Mouse (Mus musculus) lung, embryonic 16.5 days (tissue): ENCODE measurements around the gene S100a11. TPM values are rescaled to one million over a fixed set of nuclear protein-coding genes. Genes with fewer than 3 reads are reported as not detected.
A peak's percentile ranks its signal among the peaks of the same experiment; 100 is the strongest.

Source experiments
- ATAC-seq: fragments of 200-750 bp; cut with Nextera tagmentation; 2 replicates; pipeline ENCODE4 v1.8.0; 2017; ENCODE audit warnings: low read depth, mild to moderate bottlenecking, moderate library complexity
- H3K27ac ChIP-seq: fragments of 300-500 bp; sonication (generic); 2 replicates; pipeline ENCODE4 v1.5.1; 2014; ENCODE audit warnings: mild to moderate bottlenecking, control low read depth, low read length
- H3K27me3 ChIP-seq: fragments of 300-500 bp; sonication (generic); 2 replicates; pipeline ENCODE4 v1.6.1; 2014; ENCODE audit warnings: low read depth, low read length, mixed read lengths; ENCODE audit not compliant: control insufficient read depth, insufficient read depth
- H3K36me3 ChIP-seq: fragments of 300-500 bp; sonication (generic); 2 replicates; pipeline ENCODE4 v1.6.1; 2014; ENCODE audit warnings: low read length; ENCODE audit not compliant: control insufficient read depth, insufficient read depth
- H3K4me1 ChIP-seq: fragments of 300-500 bp; sonication (generic); replicated peaks from 2 replicates; pipeline ENCODE4 v1.6.1; 2014; ENCODE audit warnings: low read length, mixed read lengths; ENCODE audit not compliant: control insufficient read depth, insufficient read depth
- H3K4me2 ChIP-seq: fragments of 300-500 bp; sonication (generic); 2 replicates; pipeline ENCODE4 v1.6.1; 2014; ENCODE audit warnings: low read depth, low read length, control low read depth
- H3K4me3 ChIP-seq: fragments of 300-500 bp; sonication (generic); 2 replicates; pipeline ENCODE4 v1.5.1; 2014; ENCODE audit warnings: mild to moderate bottlenecking, low read length, control low read depth
- H3K9ac ChIP-seq: fragments of 300-500 bp; sonication (generic); 2 replicates; pipeline ENCODE4 v1.6.1; 2014; ENCODE audit warnings: low read length, control low read depth
- H3K9me3 ChIP-seq: fragments of 300-500 bp; sonication (generic); 2 replicates; pipeline ENCODE4 v1.6.1; 2016; ENCODE audit warnings: low read length; ENCODE audit not compliant: control insufficient read depth
- WGBS: fragments of 180-500 bp; shearing (Covaris S2); extraction: QIAGEN DNeasy Blood & Tissue Kit; methylation state at CpG from one replicate; pipeline ENCODE4 v1.1.7; 2014; 5-methylcytosine and 5-hydroxymethylcytosine counted together
- polyA plus RNA-seq: library from polyadenylated mRNA; unstranded; fragments of >200 nt; fragmentation: Nextera tagmentation; extraction: Ambion mirVana; gene quantifications from 2 replicates; pipeline ENCODE4 v1.2.1, GENCODE M21; 2015

Gene S100a11
- polyA plus RNA-seq, 1 experiment from 2014 or later, result 1,592 TPM

DNA sequence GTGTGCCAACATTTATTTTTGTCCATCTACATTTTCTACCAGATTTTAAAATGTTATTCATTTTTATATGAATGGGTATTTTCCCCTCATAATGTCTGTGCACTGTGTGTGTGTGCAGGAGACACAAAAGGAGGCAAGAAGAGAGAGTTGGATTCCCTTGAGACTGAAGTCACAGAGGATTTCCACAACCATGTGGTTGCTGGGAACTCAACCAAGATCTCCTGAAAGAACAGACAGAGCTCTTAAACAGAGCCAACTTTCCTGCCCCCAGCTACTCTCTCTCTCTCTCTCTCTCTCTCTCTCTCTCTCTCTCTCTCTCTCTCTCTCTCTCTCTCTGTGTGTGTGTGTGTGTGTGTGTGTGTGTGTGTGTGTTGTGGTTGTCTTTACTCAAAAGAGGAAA is 21.2 kb upstream of the S100a11 start:
- no peak overlapping the region for H3K4me3 ChIP-seq
- H3K4me1 ChIP-seq, result no peaks in the 10 kb centered on the region
- H3K36me3 ChIP-seq, result no peaks in the 10 kb centered on the region
- H3K9ac ChIP-seq, result no peak overlapping the region
- no peak overlapping the region for H3K27ac ChIP-seq
- no peaks in the 10 kb centered on the region for H3K9me3 ChIP-seq
- no peak for ATAC-seq
- no peaks in the 10 kb centered on the region for H3K27me3 ChIP-seq
- H3K4me2 ChIP-seq, result no peak overlapping the region

DNA sequence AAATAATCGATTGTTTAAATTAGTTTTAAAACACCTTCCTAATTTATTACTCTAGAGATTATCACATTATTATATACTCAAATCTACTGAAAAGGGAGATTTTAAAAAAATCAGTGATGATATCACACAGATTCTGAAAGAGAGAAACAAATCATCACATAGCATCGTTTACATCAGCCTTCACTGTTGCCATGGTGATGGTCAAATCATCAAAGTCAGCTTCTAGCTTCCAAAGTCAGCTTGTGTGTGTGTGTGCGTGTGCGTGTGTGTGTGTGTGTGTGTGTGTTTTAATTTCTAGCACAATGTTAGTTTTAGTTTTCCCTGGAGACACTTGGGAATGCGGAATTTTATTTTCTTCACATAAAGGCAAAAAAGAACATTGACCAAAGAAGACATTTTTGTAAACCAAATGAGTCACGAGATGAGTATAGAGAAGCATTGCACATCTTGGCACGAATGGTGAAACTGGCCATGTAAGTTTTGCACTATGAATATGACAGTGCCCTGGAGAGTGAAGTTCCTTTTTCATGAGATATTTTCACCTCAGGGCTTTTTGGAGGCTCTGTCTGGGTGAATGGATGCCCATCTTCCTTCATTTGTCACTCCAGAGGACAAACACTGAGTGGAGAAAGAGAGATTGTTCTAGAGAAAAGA is 15.6 kb upstream of the S100a11 start:
- Histone ChIP-seq H3K4me1 (no peaks in the 10 kb centered on the region), H3K9ac (no peak overlapping the region), H3K27ac (no peak overlapping the region), H3K27me3 (no peaks in the 10 kb centered on the region), H3K4me3 (no peak overlapping the region), H3K9me3 (no peaks in the 10 kb centered on the region), H3K4me2 (no peak overlapping the region), H3K36me3 (no peaks in the 10 kb centered on the region)
- WGBS, result 78% methylated on average over 7 of the region's 7 CpGs
- no peak for ATAC-seq

DNA sequence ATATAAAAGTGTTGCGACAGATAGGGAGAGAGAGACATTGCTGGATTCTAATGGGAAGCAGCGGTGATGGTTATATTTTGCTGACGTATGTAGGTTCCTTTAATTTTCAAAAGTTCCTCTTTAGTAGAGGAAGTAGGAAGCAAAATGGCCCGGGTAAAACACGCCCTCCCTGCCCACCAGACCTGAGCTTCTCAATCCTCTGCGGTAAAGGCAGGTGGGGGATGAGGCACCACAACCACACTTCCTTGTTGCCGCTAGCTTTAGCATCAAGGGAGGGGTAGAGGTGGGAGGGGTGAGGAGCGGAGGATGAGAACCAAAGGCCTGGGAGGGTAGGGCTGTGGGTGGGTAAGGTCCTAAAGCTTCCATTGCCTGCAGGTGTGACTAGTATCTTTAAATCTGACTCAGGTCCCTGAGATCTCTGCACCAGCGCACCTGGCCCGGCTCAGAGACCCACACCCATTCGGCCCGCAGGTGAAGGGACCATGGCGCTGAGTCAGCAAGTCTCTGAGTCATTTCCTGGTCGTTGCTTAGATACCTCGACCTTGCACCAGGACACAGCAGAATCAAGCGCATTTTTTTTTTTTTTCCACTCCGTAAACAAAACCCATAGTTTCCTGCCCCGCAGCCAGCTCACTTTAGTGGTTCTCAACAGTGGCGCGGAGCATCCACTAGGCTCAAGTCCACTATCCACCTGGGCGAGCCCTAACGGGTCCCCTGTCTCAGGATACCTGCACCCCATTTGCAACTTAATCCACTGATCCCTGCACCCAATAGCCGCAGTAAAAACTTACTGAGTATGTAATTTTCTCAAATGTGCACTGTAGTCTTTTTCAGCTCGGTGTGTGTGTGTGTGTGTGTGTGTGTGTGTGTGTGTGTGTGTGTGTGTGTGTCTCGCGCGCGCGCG is 14.1 kb upstream of the S100a11 start:
- 21% methylated on average over 30 of the region's 30 CpGs for WGBS
- H3K27me3 ChIP-seq, result no peaks in the 10 kb centered on the region
- no peaks in the 10 kb centered on the region for H3K9me3 ChIP-seq
- H3K9ac ChIP-seq, result peak overlapping the region; percentile 24; the same call in 1 of the 2 replicates
- peak overlapping the region; percentile 91 for H3K27ac ChIP-seq
- ATAC-seq, result peak; percentile 74
- peak overlapping the region; percentile 20 for H3K4me3 ChIP-seq
- H3K4me1 ChIP-seq, result no peaks in the 10 kb centered on the region
- H3K36me3 ChIP-seq, result no peaks in the 10 kb centered on the region
- peak overlapping the region; percentile 23 for H3K4me2 ChIP-seq

DNA sequence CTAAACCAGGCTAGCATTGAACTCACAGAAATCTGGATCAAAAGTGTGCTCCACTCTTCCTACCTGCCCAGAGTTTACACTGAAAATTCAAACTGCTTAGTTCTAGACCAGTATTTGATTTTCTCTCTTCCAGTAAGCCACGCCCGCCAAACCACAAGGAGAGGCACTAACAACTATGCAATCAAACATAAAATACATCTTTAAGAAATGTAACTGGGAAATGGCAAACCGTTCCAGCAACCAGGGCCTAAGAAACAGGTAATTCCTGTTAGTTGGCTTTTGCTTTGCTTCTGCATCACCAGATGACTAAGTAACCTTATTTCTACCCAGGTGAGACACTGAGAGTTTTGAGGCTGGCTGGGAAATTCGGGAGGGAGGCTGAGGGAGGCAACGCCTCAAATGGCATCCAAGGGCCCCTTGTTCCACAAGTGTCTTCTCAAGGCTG is 13.4 kb upstream of the S100a11 start:
- H3K36me3 ChIP-seq, result no peaks in the 10 kb centered on the region
- peak; percentile 88 for ATAC-seq
- H3K27ac ChIP-seq, result peak overlapping the region; percentile 91

DNA sequence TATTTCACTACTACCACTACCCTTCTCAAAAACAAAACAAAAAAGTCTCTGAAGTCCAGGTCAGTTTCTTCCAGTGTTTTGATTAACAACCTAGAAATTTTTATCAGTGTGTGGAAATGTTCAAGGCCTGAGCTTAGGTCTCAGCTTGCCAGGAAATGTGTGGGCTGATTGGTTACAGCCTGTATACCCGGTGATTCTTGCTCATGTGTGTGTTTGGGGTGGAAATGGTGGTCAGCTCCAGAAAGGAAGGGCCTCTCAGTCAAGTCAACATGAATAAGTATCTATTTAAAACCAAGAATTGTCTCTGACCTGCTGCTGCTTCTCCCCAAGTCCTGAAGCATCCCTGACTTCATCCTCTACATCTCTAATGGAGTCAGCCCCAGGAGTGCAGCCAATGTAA is 11.0 kb upstream of the S100a11 start:
- Histone ChIP-seq H3K27ac (no peak overlapping the region), H3K4me2 (no peak overlapping the region), H3K27me3 (no peaks in the 10 kb centered on the region), H3K36me3 (no peaks in the 10 kb centered on the region), H3K4me3 (no peak overlapping the region), H3K9ac (no peak overlapping the region), H3K9me3 (no peaks in the 10 kb centered on the region), H3K4me1 (no peaks in the 10 kb centered on the region)
- WGBS, result 32% methylated on average over 1 of the region's 1 CpGs
- ATAC-seq, result no peak

More for the DNA sequence above, 13.4 kb upstream of the S100a11 start:
- Histone ChIP-seq H3K4me2 (peak overlapping the region; percentile 23; the same call in 1 of the 2 replicates), H3K27me3 (no peaks in the 10 kb centered on the region), H3K4me1 (no peaks in the 10 kb centered on the region), H3K4me3 (no peak overlapping the region), H3K9me3 (no peaks in the 10 kb centered on the region), H3K9ac (no peak overlapping the region)
- WGBS, result 48% methylated on average over 5 of the region's 5 CpGs

DNA sequence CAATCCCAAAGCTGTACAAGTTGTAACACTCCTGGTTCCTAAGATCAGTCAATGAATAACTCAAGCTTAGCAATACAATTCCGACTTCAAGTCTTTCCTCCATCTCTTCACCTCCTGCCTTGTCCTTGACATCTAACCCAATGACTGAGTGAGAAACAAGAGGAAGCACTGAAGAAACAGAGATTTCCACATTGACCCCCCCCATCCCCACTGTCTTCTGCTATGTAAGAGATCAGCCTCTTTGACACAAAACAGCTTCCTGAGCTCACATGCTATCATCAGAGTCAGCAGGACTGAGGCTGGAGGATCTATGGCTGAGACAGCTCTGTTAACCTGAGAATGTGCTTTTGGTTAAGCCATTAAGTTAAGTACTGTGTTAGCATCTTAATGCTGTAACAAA is 9.3 kb upstream of the S100a11 start:
- ATAC-seq, result no peak
- H3K4me1 ChIP-seq, result no peaks in the 10 kb centered on the region
- H3K27me3 ChIP-seq, result no peaks in the 10 kb centered on the region
- H3K4me2 ChIP-seq, result no peak overlapping the region
- no peaks in the 10 kb centered on the region for H3K36me3 ChIP-seq
- no peaks in the 10 kb centered on the region for H3K9me3 ChIP-seq
- no peak overlapping the region for H3K27ac ChIP-seq
- WGBS, result 50% methylated on average over 1 of the region's 1 CpGs
- H3K4me3 ChIP-seq, result no peak overlapping the region
- H3K9ac ChIP-seq, result no peak overlapping the region

DNA sequence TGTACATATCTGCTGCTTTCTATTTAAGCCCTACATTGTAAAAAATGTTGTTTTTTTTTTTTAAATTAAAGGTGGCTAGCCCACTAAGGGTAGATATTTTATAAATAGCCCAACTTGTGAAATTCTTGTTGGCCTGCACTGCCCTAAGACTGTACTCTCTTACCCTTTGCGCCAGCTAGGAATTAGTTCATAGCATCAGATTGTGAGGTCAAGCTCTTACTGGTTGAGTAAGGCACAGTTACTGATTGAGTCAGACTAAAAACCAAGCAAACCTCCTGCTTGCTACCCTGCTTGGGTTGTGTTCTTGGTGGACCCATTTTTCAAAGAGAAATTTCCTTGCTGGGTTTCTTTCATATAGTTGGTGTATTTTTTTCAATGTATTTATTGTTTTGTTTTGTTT is 8.5 kb upstream of the S100a11 start:
- H3K27me3 ChIP-seq, result no peaks in the 10 kb centered on the region
- no peak overlapping the region for H3K9ac ChIP-seq
- no peak for ATAC-seq
- no peak overlapping the region for H3K27ac ChIP-seq
- H3K4me1 ChIP-seq, result no peaks in the 10 kb centered on the region
- H3K4me2 ChIP-seq, result no peak overlapping the region
- WGBS, result 92% methylated on average over 1 of the region's 1 CpGs
- H3K36me3 ChIP-seq, result no peaks in the 10 kb centered on the region
- no peak overlapping the region for H3K4me3 ChIP-seq
- no peaks in the 10 kb centered on the region for H3K9me3 ChIP-seq

DNA sequence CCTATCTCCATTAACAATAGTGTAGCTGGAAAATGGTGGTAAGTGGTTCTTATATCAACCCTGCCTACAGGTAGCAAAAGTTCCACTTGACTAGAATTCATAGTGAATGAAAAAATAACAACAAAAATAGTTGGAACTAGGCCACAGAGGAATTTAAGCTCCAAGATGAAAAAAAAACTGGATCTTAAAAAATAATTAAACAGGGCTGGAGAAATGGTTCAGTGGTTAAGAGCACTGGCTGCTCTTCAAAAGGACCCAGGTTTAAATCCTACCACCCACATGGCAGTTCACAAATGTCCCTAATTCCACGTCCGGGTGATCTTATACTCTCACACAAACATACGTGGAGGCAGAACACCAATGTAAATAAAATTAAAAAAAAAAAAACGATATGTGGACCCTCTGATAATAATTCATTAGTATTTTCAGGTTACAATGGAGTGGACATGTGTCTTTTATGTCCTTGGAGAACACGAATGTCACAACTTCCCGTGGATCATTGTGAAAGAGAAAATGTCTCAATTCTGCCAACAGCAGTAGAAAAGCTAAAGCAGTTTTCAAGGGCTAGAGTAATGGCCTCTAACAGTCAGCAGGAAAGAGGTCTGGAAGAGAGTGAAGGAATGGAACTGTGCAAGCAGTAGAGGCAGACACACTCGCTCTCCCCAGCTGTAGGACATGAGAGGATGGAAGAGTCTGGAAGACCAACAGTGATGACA is 7.7 kb upstream of the S100a11 start:
- H3K36me3 ChIP-seq, result no peaks in the 10 kb centered on the region
- WGBS, result 67% methylated on average over 7 of the region's 7 CpGs
- no peak overlapping the region for H3K4me2 ChIP-seq
- no peak overlapping the region for H3K9ac ChIP-seq
- H3K27me3 ChIP-seq, result no peaks in the 10 kb centered on the region
- no peaks in the 10 kb centered on the region for H3K9me3 ChIP-seq
- H3K4me1 ChIP-seq, result no peaks in the 10 kb centered on the region
- ATAC-seq, result no peak
- no peak overlapping the region for H3K4me3 ChIP-seq
- no peak overlapping the region for H3K27ac ChIP-seq

DNA sequence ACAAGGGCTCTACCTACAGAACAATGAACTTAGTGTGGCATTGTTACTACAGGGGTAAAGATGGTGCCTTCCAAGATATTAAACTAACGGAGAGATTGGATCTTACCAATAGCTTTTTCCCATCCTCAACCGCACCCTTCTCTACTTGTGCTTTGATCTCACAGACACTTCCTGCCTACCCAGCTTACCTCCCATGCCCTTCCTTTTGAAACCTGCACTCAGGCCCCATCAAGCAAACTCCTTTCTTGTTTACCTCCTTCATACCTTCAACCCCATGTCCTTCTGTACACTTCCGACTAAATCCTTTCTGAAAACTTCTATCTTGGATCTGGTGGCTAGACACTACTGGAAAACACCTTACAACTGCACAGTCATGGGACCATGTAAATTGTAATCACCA is 5.7 kb upstream of the S100a11 start:
- Histone ChIP-seq H3K9ac (no peak overlapping the region), H3K36me3 (no peaks in the 10 kb centered on the region), H3K4me2 (no peak overlapping the region), H3K27ac (no peak overlapping the region), H3K4me1 (no peaks in the 10 kb centered on the region), H3K4me3 (no peak overlapping the region), H3K27me3 (no peaks in the 10 kb centered on the region), H3K9me3 (no peaks in the 10 kb centered on the region)
- ATAC-seq, result no peak
- 81% methylated on average over 3 of the region's 3 CpGs for WGBS
